Mouse (Mus musculus): ENCODE results near the gene Gm45618.

DNA sequence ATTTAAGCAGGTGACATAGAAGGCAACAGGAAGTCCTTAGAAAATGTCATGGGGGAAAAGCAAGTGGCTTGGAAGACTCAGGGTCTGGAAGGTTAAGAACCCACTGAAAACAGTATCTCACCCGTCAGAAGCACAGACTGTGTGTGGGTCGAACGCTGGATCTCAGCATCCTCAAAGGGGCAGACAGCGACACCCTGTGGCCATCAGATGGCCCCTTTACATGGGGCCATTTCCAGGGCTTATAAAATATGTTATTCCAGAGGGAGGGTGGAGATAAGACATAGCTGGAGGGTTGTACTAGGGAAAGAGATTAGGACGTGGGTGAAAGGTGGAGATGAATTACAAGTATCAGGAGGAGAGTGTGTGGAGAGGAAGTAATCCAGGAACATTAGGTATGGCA is 897 bp downstream of the Gm45618 start:
- TF ChIP-seq CTCF (IDR thresholded peaks at IDR 0.05; ENCODE audit: extremely low read depth, insufficient read depth, insufficient read length, insufficient replicate concordance), result no peak
- no peak for TF ChIP-seq POLR2A (IDR thresholded peaks at IDR 0.05; ENCODE audit: low read depth, low read length)
